In the genomic region with DNA sequence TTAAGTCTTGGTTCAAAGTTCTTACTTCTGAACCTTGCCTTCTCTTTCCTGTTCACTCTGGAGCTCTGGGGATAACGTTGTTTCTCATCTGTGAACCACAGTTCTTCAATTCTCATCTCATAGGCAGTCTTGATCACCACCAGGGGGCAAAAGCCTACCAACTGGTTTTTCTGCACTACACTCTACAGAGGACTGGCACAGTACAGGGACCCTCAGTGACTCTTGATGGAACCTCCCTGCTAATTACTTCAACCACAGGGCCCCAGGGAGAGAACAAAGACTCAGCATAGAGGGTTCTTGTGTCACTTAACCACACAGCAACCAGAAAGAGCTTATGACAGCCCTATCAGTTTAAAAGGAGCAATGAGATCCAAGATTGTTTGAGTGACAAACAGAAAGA, we compare ENCODE assay signal across 8 mouse cellular contexts. TPM values are rescaled to one million over a fixed set of nuclear protein-coding genes. Genes with fewer than 3 reads are reported as not detected.
DNase-seq lines count a peak whose midpoint lies in the region; ATAC-seq lines count a peak whose summit lies in the region.

No protein-coding gene starts in this region.

- no peaks in the 10 kb centered on the region for H3K36me3 ChIP-seq in embryonic facial prominence, embryonic 10.5 days (replicated peaks)
- no peaks in the 10 kb centered on the region for H3K36me3 ChIP-seq in intestine, embryonic 16.5 days (ENCODE audit: control insufficient read depth, insufficient read depth, low read length)
- H3K36me3 ChIP-seq in limb, embryonic 10.5 days, result no peaks in the 10 kb centered on the region
- H3K36me3 ChIP-seq in midbrain, embryonic 14.5 days (ENCODE audit: control insufficient read depth, insufficient read depth, low read length), result no peaks in the 10 kb centered on the region

- peaks cover 23% of the 10 kb centered on the region for H3K4me1 ChIP-seq in embryonic facial prominence, embryonic 10.5 days
- peaks cover 6% of the 10 kb centered on the region; the same call in 1 of the 2 replicates for H3K4me1 ChIP-seq in intestine, embryonic 16.5 days (ENCODE audit: control insufficient read depth, insufficient read depth, low read length)
- peaks cover 22% of the 10 kb centered on the region for H3K4me1 ChIP-seq in limb, embryonic 10.5 days
- H3K4me1 ChIP-seq in midbrain, embryonic 14.5 days (ENCODE audit: control insufficient read depth, insufficient read depth, low read length), result peaks cover 26% of the 10 kb centered on the region

- DNase-seq in 416B (ENCODE audit: low read depth), result peak; percentile 96
- DNase-seq in adrenal gland, adult (ENCODE audit: inconsistent age in 2 of 2, low spot score in 1 of 2), result peak; percentile 54 to 86
- peak; percentile 65 for DNase-seq in embryonic facial prominence, embryonic 10.5 days (ENCODE audit: low spot score)
- DNase-seq in limb, embryonic 10.5 days (ENCODE audit: low spot score), result peak; percentile 51
- peak; percentile 84 for DNase-seq in midbrain, embryonic 14.5 days
- DNase-seq in spleen, adult 12 weeks (ENCODE audit: low spot score), result peak; percentile 35

- ATAC-seq in granulocyte monocyte progenitor cell, adult 5-6 weeks (replicated peaks; ENCODE audit: poor library complexity, severe bottlenecking), result peak; percentile 83
- peak; percentile 47 for ATAC-seq in intestine, embryonic 16.5 days
- no peak for ATAC-seq in midbrain, embryonic 14.5 days (ENCODE audit: low FRiP score, low TSS enrichment)

- whole genome bisulfite sequencing in embryonic facial prominence, embryonic 10.5 days, result 9% methylated on average over 1 of the region's 1 CpGs
- WGBS in intestine, embryonic 16.5 days, result 2% methylated on average over 1 of the region's 1 CpGs
- WGBS in limb, embryonic 10.5 days, result 0% methylated on average over 1 of the region's 1 CpGs
- 0% methylated on average over 1 of the region's 1 CpGs for WGBS in midbrain, embryonic 14.5 days

- no peaks in the 10 kb centered on the region for H3K27me3 ChIP-seq in embryonic facial prominence, embryonic 10.5 days (replicated peaks; ENCODE audit: low read depth, poor library complexity, severe bottlenecking)
- H3K27me3 ChIP-seq in intestine, embryonic 16.5 days (replicated peaks; ENCODE audit: control insufficient read depth, insufficient read depth, low read length), result no peaks in the 10 kb centered on the region
- H3K27me3 ChIP-seq in limb, embryonic 10.5 days (ENCODE audit: low read depth, poor library complexity, severe bottlenecking), result no peaks in the 10 kb centered on the region
- no peaks in the 10 kb centered on the region for H3K27me3 ChIP-seq in midbrain, embryonic 14.5 days (ENCODE audit: control insufficient read depth, insufficient read depth, low read length)

- no peak overlapping the region for H3K27ac ChIP-seq in embryonic facial prominence, embryonic 10.5 days (replicated peaks)
- no peak overlapping the region for H3K27ac ChIP-seq in intestine, embryonic 16.5 days (ENCODE audit: low read length)
- no peak overlapping the region for H3K27ac ChIP-seq in limb, embryonic 10.5 days
- H3K27ac ChIP-seq in midbrain, embryonic 14.5 days (replicated peaks; ENCODE audit: low read depth, low read length), result no peak overlapping the region

- H3K9me3 ChIP-seq in embryonic facial prominence, embryonic 10.5 days, result no peaks in the 10 kb centered on the region
- no peaks in the 10 kb centered on the region for H3K9me3 ChIP-seq in intestine, embryonic 16.5 days (ENCODE audit: control insufficient read depth, low read length)
- no peaks in the 10 kb centered on the region for H3K9me3 ChIP-seq in limb, embryonic 10.5 days (replicated peaks)
- H3K9me3 ChIP-seq in midbrain, embryonic 14.5 days (ENCODE audit: control insufficient read depth, low read length), result no peaks in the 10 kb centered on the region

- peak overlapping the region; percentile 25; the same call in 1 of the 2 replicates for H3K4me3 ChIP-seq in embryonic facial prominence, embryonic 10.5 days
- H3K4me3 ChIP-seq in intestine, embryonic 16.5 days (ENCODE audit: low read length), result no peak overlapping the region
- H3K4me3 ChIP-seq in limb, embryonic 10.5 days, result peak overlapping the region; percentile 84; the same call in 1 of the 2 replicates
- H3K4me3 ChIP-seq in midbrain, embryonic 14.5 days (replicated peaks; ENCODE audit: low read depth, low read length), result no peak overlapping the region

- no peak overlapping the region for H3K4me2 ChIP-seq in intestine, embryonic 16.5 days (ENCODE audit: low read depth, low read length)
- peak overlapping the region; percentile 58; the same call in 1 of the 2 replicates for H3K4me2 ChIP-seq in midbrain, embryonic 14.5 days (ENCODE audit: low read length)

- no peak overlapping the region for H3K9ac ChIP-seq in intestine, embryonic 16.5 days (ENCODE audit: low read depth, low read length)
- no peak overlapping the region for H3K9ac ChIP-seq in midbrain, embryonic 14.5 days (replicated peaks; ENCODE audit: low read length)

RNA-seq across cellular contexts. Expression of a gene that starts 1.3 kb away (rescaled TPM):
- polyA plus RNA-seq in embryonic facial prominence, embryonic 10.5 days (2016; fragmentation: Nextera tagmentation; extraction: Ambion mirVana), result 9.2 and 9.5 TPM in 2 replicates
- total RNA-seq in granulocyte monocyte progenitor cell, adult 5-6 weeks (2014; fragmentation: Nextera tagmentation), result 26.6 and 28.7 TPM in 2 replicates
- total RNA-seq in granulocyte monocyte progenitor cell, adult 5-6 weeks (2017), result 14.4 and 14.7 TPM in 2 replicates
- 5.0 and 5.8 TPM in 2 replicates for polyA plus RNA-seq in intestine, embryonic 16.5 days (2015; fragmentation: Nextera tagmentation; extraction: Ambion mirVana)
- polyA plus RNA-seq in limb, embryonic 10.5 days (2016; fragmentation: Nextera tagmentation; extraction: Ambion mirVana), result 6.6 and 8.8 TPM in 2 replicates
- 23.0 and 26.6 TPM in 2 replicates for polyA plus RNA-seq in midbrain, embryonic 14.5 days (2014; fragmentation: Nextera tagmentation; extraction: Ambion mirVana)

RNA-seq across cellular contexts. Expression of a gene that starts 26.0 kb away (rescaled TPM):
- polyA plus RNA-seq in embryonic facial prominence, embryonic 10.5 days (2016; fragmentation: Nextera tagmentation; extraction: Ambion mirVana), result 0.07 and 0.28 TPM in 2 replicates
- 0.77 TPM in 1 of 2 replicates, not detected in the other for total RNA-seq in granulocyte monocyte progenitor cell, adult 5-6 weeks (2014; fragmentation: Nextera tagmentation)
- total RNA-seq in granulocyte monocyte progenitor cell, adult 5-6 weeks (2017), result 0.47 and 0.57 TPM in 2 replicates
- 0.18 and 0.37 TPM in 2 replicates for polyA plus RNA-seq in intestine, embryonic 16.5 days (2015; fragmentation: Nextera tagmentation; extraction: Ambion mirVana)
- 0.09 and 0.16 TPM in 2 replicates for polyA plus RNA-seq in limb, embryonic 10.5 days (2016; fragmentation: Nextera tagmentation; extraction: Ambion mirVana)
- polyA plus RNA-seq in midbrain, embryonic 14.5 days (2014; fragmentation: Nextera tagmentation; extraction: Ambion mirVana), result 0.55 and 1.1 TPM in 2 replicates

Comparison
In these comparisons a context has a peak if more than half of its experiments do, and no peak if none do; other contexts are left out.
1. DNase-seq: peak in every context shown above with its lines; median percentile 96 in 416B; 84 in midbrain, embryonic 14.5 days; 70 in adrenal gland, adult; 65 in embryonic facial prominence, embryonic 10.5 days; 51 in limb, embryonic 10.5 days; 35 in spleen, adult 12 weeks.
2. H3K4me3 ChIP-seq: peak in embryonic facial prominence, embryonic 10.5 days (single experiment) and limb, embryonic 10.5 days (single experiment); none in intestine, embryonic 16.5 days (single experiment) and midbrain, embryonic 14.5 days (single experiment).